Mouse (Mus musculus): Measurements from ENCODE around the gene Tiam2.

DNA sequence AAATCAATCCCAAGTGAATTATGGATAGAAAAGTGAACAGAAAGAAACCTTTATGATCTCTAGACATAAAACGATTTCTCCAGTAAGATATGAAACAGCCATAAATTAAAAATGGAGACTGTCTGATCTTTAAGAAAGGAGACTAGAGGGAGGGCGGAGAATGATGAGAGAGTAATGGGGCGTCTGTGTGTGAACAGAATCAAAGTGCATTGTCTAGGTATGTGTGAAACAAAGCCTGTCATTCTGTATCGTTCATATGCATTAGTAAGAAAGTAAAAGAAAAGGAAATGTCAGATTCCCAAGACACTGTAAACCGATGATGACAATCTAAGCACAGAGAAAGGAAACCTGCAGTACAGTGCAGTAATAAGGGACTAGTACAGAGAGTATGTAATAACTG is 214.7 kb downstream of the Tiam2 start:
- no peak for TF ChIP-seq CTCF (IDR thresholded peaks at IDR 0.05 in 2 of 3, conservative IDR thresholded peaks at IDR 0.05 in 1 of 3; ENCODE audit: control insufficient read depth in 1 of 3, insufficient read depth in 1 of 3, low read depth in 2 of 3, low read length in 3 of 3, poor library complexity in 1 of 3, severe bottlenecking in 1 of 3)
- TF ChIP-seq POLR2A (IDR thresholded peaks at IDR 0.05; ENCODE audit: control insufficient read depth in 1 of 2, insufficient read depth in 1 of 2, low read depth in 1 of 2, low read length in 2 of 2, poor library complexity in 1 of 2), result no peak
- TF ChIP-seq NELFE (IDR thresholded peaks at IDR 0.05; ENCODE audit: low read depth, low read length), result no peak
- TF ChIP-seq NRF1 (IDR thresholded peaks at IDR 0.05; ENCODE audit: insufficient read depth, low read depth, low read length, poor library complexity, severe bottlenecking), result no peak
- TF ChIP-seq ZKSCAN1 (IDR thresholded peaks at IDR 0.05; ENCODE audit: low read depth, low read length), result no peak
- TF ChIP-seq POLR2AphosphoS5 (IDR thresholded peaks at IDR 0.05; ENCODE audit: borderline replicate concordance, low read depth, low read length), result no peak
- no peak for TF ChIP-seq ETS1 (IDR thresholded peaks at IDR 0.05; ENCODE audit: low read depth, low read length)
- no peak for TF ChIP-seq UBTF (IDR thresholded peaks at IDR 0.05; ENCODE audit: borderline replicate concordance, insufficient read depth, low read depth, low read length)
- no peak for TF ChIP-seq USF1 (IDR thresholded peaks at IDR 0.05; ENCODE audit: low read depth, low read length)

Data from MEL (cell line).